Mouse (Mus musculus) ES-E14 (cell line): ENCODE results near the gene Hmgcs2. TPM values are rescaled to one million over a fixed set of nuclear protein-coding genes. Genes with fewer than 3 reads are reported as not detected.

Source experiments
- DNase-seq: peaks from one replicate; pipeline ENCODE4 v3.0.0-alpha.2; 2013; ENCODE audit warnings: low read depth, low spot score
- H3K27ac ChIP-seq: 2 replicates; pipeline ENCODE4 v1.5.1; 2012; ENCODE audit warnings: low read depth, mild to moderate bottlenecking, low read length, moderate library complexity, mixed read lengths; ENCODE audit not compliant: poor library complexity, insufficient read depth, severe bottlenecking
- H3K36me3 ChIP-seq: 2 replicates; pipeline ENCODE4 v1.6.1; 2012; ENCODE audit warnings: mild to moderate bottlenecking, low read length, moderate library complexity, mixed read lengths; ENCODE audit not compliant: control insufficient read depth, poor library complexity, insufficient read depth, severe bottlenecking
- H3K4me1 ChIP-seq, 2 experiments: fragments of 150-350 bp in 1 of 2; sonication (generic) in 1 of 2; 2 replicates each; pipeline ENCODE4 v1.6.1; 2012; ENCODE audit warnings: low read length in 2 of 2, mild to moderate bottlenecking in 1 of 2, mixed read lengths in 1 of 2; ENCODE audit not compliant: control insufficient read depth in 2 of 2, insufficient read depth in 2 of 2, poor library complexity in 1 of 2
- H3K4me3 ChIP-seq, 2 experiments: fragments of 150-350 bp in 1 of 2; sonication (generic) in 1 of 2; 2 replicates each; pipeline ENCODE4 v1.5.1; 2012; ENCODE audit warnings: low read length in 2 of 2, low read depth in 1 of 2, mild to moderate bottlenecking in 1 of 2, mixed read lengths in 1 of 2; ENCODE audit not compliant: insufficient read depth in 1 of 2, poor library complexity in 1 of 2, severe bottlenecking in 1 of 2
- H3K9ac ChIP-seq: 2 replicates; pipeline ENCODE4 v1.6.1; 2012; ENCODE audit warnings: low read depth, mild to moderate bottlenecking, low read length, mixed read lengths; ENCODE audit not compliant: poor library complexity, insufficient read depth, severe bottlenecking
- H3K9me3 ChIP-seq: fragments of 150-350 bp; sonication (generic); 2 replicates; pipeline ENCODE4 v1.6.1; 2012; ENCODE audit warnings: low read depth, mild to moderate bottlenecking, low read length; ENCODE audit not compliant: control insufficient read depth, insufficient read depth
- CHD2 ChIP-seq: IDR thresholded peaks from 2 replicates; pipeline ENCODE4 v1.6.1; 2014; ENCODE audit warnings: mild to moderate bottlenecking, low read depth, low read length, inconsistent platforms
- HCFC1 ChIP-seq: IDR thresholded peaks from 2 replicates; pipeline ENCODE4 v1.6.1; 2012; ENCODE audit warnings: low read length, inconsistent platforms, borderline replicate concordance; ENCODE audit not compliant: insufficient read depth
- MAFK ChIP-seq: IDR thresholded peaks from 2 replicates; pipeline ENCODE4 v1.6.1; 2014; ENCODE audit warnings: mild to moderate bottlenecking, low read depth, low read length, inconsistent platforms; ENCODE audit not compliant: insufficient read depth
- ZC3H11A ChIP-seq: IDR thresholded peaks from 2 replicates; pipeline ENCODE4 v1.6.1; 2012; ENCODE audit warnings: low read depth, mild to moderate bottlenecking, inconsistent platforms, low read length, borderline replicate concordance
- ZNF384 ChIP-seq: IDR thresholded peaks from 2 replicates; pipeline ENCODE4 v1.6.1; 2012; ENCODE audit warnings: low read depth, low read length, inconsistent platforms
- in situ Hi-C, 2 experiments: fragments of 600-800 bp; cut with MboI; formaldehyde crosslinking; loops; one replicate each; pipeline ENCODE4 v1.15.1; 2025; ENCODE audit warnings: low sequenced_read_pairs in 2 of 2, inconsistent platforms in 1 of 2; ENCODE audit not compliant: unreplicated experiment in 2 of 2
- total RNA-seq: library from RNA; depleted of rRNA; stranded (reverse); fragments of 300-350 nt; gene quantifications from 2 replicates; pipeline ENCODE4 v1.2.3, GENCODE M21; 2012; rRNA removed

Gene Hmgcs2
- total RNA-seq = 0.05 TPM in 1 of 2 replicates, not detected in the other

- no peak for DNase-seq
- H3K36me3 ChIP-seq = no peaks in the 10 kb centered on the region
- no peaks in the 10 kb centered on the region for H3K4me1 ChIP-seq
- TF ChIP-seq CHD2 (no peak), MAFK (no peak), ZC3H11A (no peak), ZNF384 (no peak), HCFC1 (no peak)
- no peaks in the 10 kb centered on the region for H3K9me3 ChIP-seq
- no peak within 1 kb of the TSS for H3K27ac ChIP-seq
- H3K4me3 ChIP-seq = no peak within 1 kb of the TSS
- in situ Hi-C loops = no loop called here
- no peak within 1 kb of the TSS for H3K9ac ChIP-seq
These were observed at the start of gene Hmgcs2 for GRCm38 (mm10) chr3:98280204-98280932. Gene Hmgcs2 (plus strand): TSS chr3:98280435.

DNA sequence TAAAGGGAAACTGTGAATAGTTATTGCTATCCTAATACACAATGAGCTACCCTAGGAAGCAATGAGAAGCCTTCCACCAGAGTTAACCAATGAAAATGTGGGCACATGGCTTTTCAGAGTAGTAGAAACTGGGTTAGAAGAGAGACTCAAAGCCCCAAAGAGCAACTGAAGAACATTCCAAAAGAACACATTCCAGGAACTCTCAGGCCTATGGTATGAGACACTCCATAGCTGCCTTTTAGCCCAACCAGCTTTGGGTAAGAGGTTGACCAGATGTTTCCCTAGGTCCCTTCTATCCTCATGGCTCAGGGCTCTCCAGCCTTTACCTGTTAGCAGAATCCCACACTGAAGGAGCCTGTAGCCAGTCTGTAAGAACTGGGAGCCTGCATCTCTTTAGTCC, 46.7 kb upstream of the Hmgcs2 start:
- no peak for TF ChIP-seq ZNF384
- TF ChIP-seq CHD2 = no peak
- TF ChIP-seq MAFK = no peak
- no peak for TF ChIP-seq HCFC1
- Histone ChIP-seq H3K4me3 (no peak overlapping the region), H3K36me3 (no peaks in the 10 kb centered on the region), H3K9me3 (no peaks in the 10 kb centered on the region), H3K9ac (no peak overlapping the region), H3K27ac (no peak overlapping the region), H3K4me1 (no peaks in the 10 kb centered on the region)
- no peak for DNase-seq
- in situ Hi-C loops = no loop called here

GRCm38 (mm10) chr3:98236266-98236665, 44.0 kb upstream of the Hmgcs2 start:
- Histone ChIP-seq H3K27ac (no peak overlapping the region), H3K4me3 (no peak overlapping the region), H3K4me1 (no peaks in the 10 kb centered on the region), H3K9ac (no peak overlapping the region), H3K9me3 (no peaks in the 10 kb centered on the region), H3K36me3 (no peaks in the 10 kb centered on the region)
- TF ChIP-seq MAFK (no peak), ZNF384 (no peak), HCFC1 (no peak), ZC3H11A (no peak), CHD2 (no peak)
- in situ Hi-C loops = no loop called here
- no peak for DNase-seq

- no peak for DNase-seq
- no peaks in the 10 kb centered on the region for H3K9me3 ChIP-seq
- H3K9ac ChIP-seq = no peak overlapping the region
- no peak overlapping the region for H3K4me3 ChIP-seq
- TF ChIP-seq ZNF384 = no peak
- H3K36me3 ChIP-seq = no peaks in the 10 kb centered on the region
- in situ Hi-C loops = no loop called here
- no peak overlapping the region for H3K27ac ChIP-seq
- H3K4me1 ChIP-seq = no peaks in the 10 kb centered on the region
These were observed 43.0 kb upstream of the Hmgcs2 start for GRCm38 (mm10) chr3:98237240-98237639.

DNA sequence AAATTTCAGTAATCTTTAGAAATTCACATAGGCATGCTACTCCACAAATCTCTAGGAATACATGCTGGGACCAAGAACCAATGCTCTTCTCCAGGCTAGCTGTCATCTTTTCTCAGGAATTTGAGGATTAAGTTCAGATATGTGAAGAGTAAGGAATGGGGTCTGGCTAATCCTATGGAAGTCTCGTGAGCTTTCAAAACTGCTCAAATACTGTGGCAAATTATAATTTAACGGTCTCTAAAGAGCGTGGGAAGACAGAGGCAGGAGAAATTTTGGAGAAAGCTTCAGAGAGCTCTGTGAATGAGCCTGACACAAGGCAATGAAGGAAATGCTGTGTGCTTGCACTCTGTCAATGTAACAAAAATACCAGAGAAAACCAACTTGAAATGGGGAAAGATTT, 42.1 kb upstream of the Hmgcs2 start:
- no peak overlapping the region for H3K4me3 ChIP-seq
- in situ Hi-C loops = no loop called here
- H3K4me1 ChIP-seq = no peaks in the 10 kb centered on the region
- no peak overlapping the region for H3K27ac ChIP-seq
- TF ChIP-seq ZC3H11A (no peak), HCFC1 (no peak), ZNF384 (no peak), MAFK (no peak), CHD2 (no peak)
- no peak for DNase-seq
- H3K9ac ChIP-seq = no peak overlapping the region
- H3K36me3 ChIP-seq = no peaks in the 10 kb centered on the region
- no peaks in the 10 kb centered on the region for H3K9me3 ChIP-seq
